Mouse (Mus musculus): ENCODE data around the gene Pde7b. TPM values are rescaled to one million over a fixed set of nuclear protein-coding genes. Genes with fewer than 3 reads are reported as not detected.

Pde7b gene
- total and polyA plus RNA-seq, 3 experiments, result not detected

DNA sequence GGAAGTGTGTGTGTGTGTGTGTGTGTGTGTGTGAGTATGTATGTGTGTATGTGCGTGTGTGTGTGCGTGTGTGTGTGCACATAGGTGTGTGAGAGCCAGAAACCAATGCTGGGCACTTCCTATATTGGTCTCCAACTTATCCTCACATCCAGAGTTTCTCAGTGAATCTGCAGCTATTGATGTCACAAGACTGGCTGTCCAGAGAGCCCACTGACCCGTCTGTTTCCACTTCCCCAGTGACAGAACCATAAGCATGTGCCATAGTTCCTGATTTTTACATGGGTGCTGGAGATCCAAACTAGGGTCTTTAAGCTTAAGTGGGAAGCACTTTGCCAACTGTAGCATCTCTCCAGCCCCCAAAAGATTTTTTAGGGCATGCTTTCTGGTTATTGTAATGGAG, 71.6 kb downstream of the Pde7b start:
- Histone ChIP-seq H3K79me2 (replicated peaks; ENCODE audit: control insufficient read depth, extremely low read depth, insufficient read depth, poor library complexity, severe bottlenecking) (no peaks in the 10 kb centered on the region), H3K9ac (ENCODE audit: insufficient read depth, low read depth) (no peak overlapping the region), H3K4me1 (ENCODE audit: control insufficient read depth in 1 of 2, insufficient read depth in 2 of 2) (no peaks in the 10 kb centered on the region), H3K4me3 (replicated peaks in 1 of 3; ENCODE audit: low read depth in 2 of 3, low read length in 2 of 3, poor library complexity in 1 of 3) (no peak overlapping the region), H3K4me2 (ENCODE audit: insufficient read depth, low read depth, poor library complexity, severe bottlenecking) (no peak overlapping the region), H3K27me3 (replicated peaks) (no peaks in the 10 kb centered on the region), H3K27ac (ENCODE audit: insufficient read depth, low read depth) (no peak overlapping the region), H3K9me3 (replicated peaks; ENCODE audit: low read length) (no peaks in the 10 kb centered on the region), H3K36me3 (replicated peaks in 1 of 2; ENCODE audit: control insufficient read depth in 1 of 2, insufficient read depth in 1 of 2, low read length in 1 of 2) (no peaks in the 10 kb centered on the region)
- in situ Hi-C loops (cut with MboI; ENCODE audit: low pct_ligation_motif_present, low pct_unique_long_range_greater_than_20kb, low sequenced_read_pairs), result no loop called here
- TF ChIP-seq NELFE (IDR thresholded peaks at IDR 0.05; ENCODE audit: low read depth, low read length) (no peak), TBP (conservative IDR thresholded peaks at IDR 0.05; ENCODE audit: low read depth, low read length) (no peak), MAFK (IDR thresholded peaks at IDR 0.05; ENCODE audit: insufficient replicate concordance, low read length) (no peak), IRF4 (IDR thresholded peaks at IDR 0.05; ENCODE audit: low read depth, low read length) (no peak), POLR2AphosphoS2 (IDR thresholded peaks at IDR 0.05; ENCODE audit: low read depth, low read length) (no peak), RCOR1 (conservative IDR thresholded peaks at IDR 0.05; ENCODE audit: low read depth, low read length) (no peak), SIN3A (IDR thresholded peaks at IDR 0.05; ENCODE audit: low read length) (no peak), MAX (IDR thresholded peaks at IDR 0.05; ENCODE audit: low read length) (no peak), CHD2 (IDR thresholded peaks at IDR 0.05; ENCODE audit: low read length) (no peak), USF1 (IDR thresholded peaks at IDR 0.05; ENCODE audit: low read depth, low read length) (no peak), PAX5 (IDR thresholded peaks at IDR 0.05; ENCODE audit: low read length) (no peak), ETS1 (conservative IDR thresholded peaks at IDR 0.05; ENCODE audit: low read depth, low read length) (no peak), TCF12 (IDR thresholded peaks at IDR 0.05; ENCODE audit: low read depth, low read length) (no peak), ZNF384 (IDR thresholded peaks at IDR 0.05; ENCODE audit: low read depth, low read length) (no peak)
- dilution Hi-C loops (cut with MboI; ENCODE audit: extremely low pct_ligation_motif_present, extremely low pct_unique_long_range_greater_than_20kb, low sequenced_read_pairs), result no loop called here
- DNase-seq (ENCODE audit: extremely low read depth), result no peak

DNA sequence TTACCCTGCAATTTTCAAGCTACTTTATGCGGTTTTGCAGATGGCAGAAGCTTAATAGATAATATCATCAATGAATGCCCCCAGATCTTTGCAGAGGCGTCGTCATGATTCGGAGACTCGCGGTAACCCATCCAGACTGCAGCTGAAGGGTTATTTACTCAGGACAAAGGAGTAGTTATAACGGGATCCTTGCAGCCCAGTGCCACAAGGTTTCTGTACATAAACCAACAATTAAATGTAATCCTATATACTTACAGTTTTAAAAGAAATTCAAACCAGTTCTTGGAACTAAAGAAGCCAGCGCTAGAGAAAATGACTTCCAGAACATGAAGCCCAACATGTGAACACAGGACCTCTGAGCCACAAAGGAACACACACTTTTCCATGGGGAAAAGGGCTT, 88.5 kb downstream of the Pde7b start:
- Histone ChIP-seq H3K79me2 (replicated peaks; ENCODE audit: control insufficient read depth, extremely low read depth, insufficient read depth, poor library complexity, severe bottlenecking) (no peaks in the 10 kb centered on the region), H3K4me1 (ENCODE audit: control insufficient read depth in 1 of 2, insufficient read depth in 2 of 2) (no peaks in the 10 kb centered on the region), H3K27me3 (replicated peaks) (no peaks in the 10 kb centered on the region), H3K4me2 (ENCODE audit: insufficient read depth, low read depth, poor library complexity, severe bottlenecking) (no peak overlapping the region), H3K36me3 (replicated peaks in 1 of 2; ENCODE audit: control insufficient read depth in 1 of 2, insufficient read depth in 1 of 2, low read length in 1 of 2) (no peaks in the 10 kb centered on the region), H3K9ac (ENCODE audit: insufficient read depth, low read depth) (no peak overlapping the region), H3K9me3 (replicated peaks; ENCODE audit: low read length) (no peaks in the 10 kb centered on the region), H3K27ac (ENCODE audit: insufficient read depth, low read depth) (no peak overlapping the region), H3K4me3 (replicated peaks in 1 of 3; ENCODE audit: low read depth in 2 of 3, low read length in 2 of 3, poor library complexity in 1 of 3) (no peak overlapping the region)
- in situ Hi-C loops (cut with MboI; ENCODE audit: low pct_ligation_motif_present, low pct_unique_long_range_greater_than_20kb, low sequenced_read_pairs) (no loop called here), dilution Hi-C loops (cut with MboI; ENCODE audit: extremely low pct_ligation_motif_present, extremely low pct_unique_long_range_greater_than_20kb, low sequenced_read_pairs) (no loop called here)
- DNase-seq (ENCODE audit: extremely low read depth), result no peak
- TF ChIP-seq SIN3A (IDR thresholded peaks at IDR 0.05; ENCODE audit: low read length), result no peak
- no peak for TF ChIP-seq CHD1 (IDR thresholded peaks at IDR 0.05; ENCODE audit: low read depth, low read length)
- TF ChIP-seq IRF4 (IDR thresholded peaks at IDR 0.05; ENCODE audit: low read depth, low read length), result no peak
- TF ChIP-seq E2F4 (IDR thresholded peaks at IDR 0.05; ENCODE audit: insufficient replicate concordance, low read depth, low read length), result no peak
- TF ChIP-seq RCOR1 (conservative IDR thresholded peaks at IDR 0.05; ENCODE audit: low read depth, low read length), result no peak

Data from CH12.LX (cell line).